Mouse (Mus musculus): ENCODE data around the gene Ubl5. TPM values are rescaled to one million over a fixed set of nuclear protein-coding genes. Genes with fewer than 3 reads are reported as not detected.

Ubl5 gene
- polyA plus RNA-seq, 3 experiments from 2014 or later: 323 to 416 (median 337) TPM

Other genes with a start within 250 kb of the Ubl5 start
- gene Zfp26, start 182.7 kb upstream of the Ubl5 start, polyA plus RNA-seq (2017; shearing (Covaris generic)): 10 to 100 TPM; 18.3 to 24.2 (median 21.8) TPM
- gene Zfp426, start 150.1 kb upstream of the Ubl5 start, polyA plus RNA-seq (2017; shearing (Covaris generic)): 10 to 100 TPM; 25.0 to 25.9 (median 25.5) TPM
- gene Zfp266, start 121.5 kb upstream of the Ubl5 start, polyA plus RNA-seq (2017; shearing (Covaris generic)): 10 to 100 TPM; 44.4 to 55.8 (median 46.6) TPM
- gene Zfp846, start 61.6 kb upstream of the Ubl5 start, polyA plus RNA-seq (2017; shearing (Covaris generic)): 10 to 100 TPM in 2 of 3 experiments, 1 to 10 TPM in 1; 7.2 to 15.1 (median 14.0) TPM
- 10 to 100 TPM; 21.7 to 59.5 (median 54.3) TPM for gene Fbxl12, start 1.9 kb downstream of the Ubl5 start, polyA plus RNA-seq (2017; shearing (Covaris generic))
- gene Pin1, start 9.2 kb downstream of the Ubl5 start, polyA plus RNA-seq (2017; shearing (Covaris generic)): 10 to 100 TPM; 23.0 to 29.3 (median 23.6) TPM
- under 1 TPM in 1 of 3 experiments, not detected in 2; 0.90 TPM for gene Olfm2, start 103.5 kb downstream of the Ubl5 start, polyA plus RNA-seq (2017; shearing (Covaris generic))
- gene Col5a3, start 172.2 kb downstream of the Ubl5 start, polyA plus RNA-seq (2017; shearing (Covaris generic)): not detected
- gene Rdh8, start 175.6 kb downstream of the Ubl5 start, polyA plus RNA-seq (2017; shearing (Covaris generic)): not detected
- gene A230050P20Rik, start 225.8 kb downstream of the Ubl5 start, polyA plus RNA-seq (2017; shearing (Covaris generic)): 10 to 100 TPM in 2 of 3 experiments, 1 to 10 TPM in 1; 9.9 to 16.8 (median 14.3) TPM
- gene Angptl6, start 236.8 kb downstream of the Ubl5 start, polyA plus RNA-seq (2017; shearing (Covaris generic)): 1 to 10 TPM in 1 of 3 experiments, under 1 TPM in 2; 0.27 to 1.9 (median 0.63) TPM
- 10 to 100 TPM; 16.1 to 28.8 (median 24.2) TPM for gene Ppan, start 245.3 kb downstream of the Ubl5 start, polyA plus RNA-seq (2017; shearing (Covaris generic))